Mouse (Mus musculus) bone marrow, adult 2 months (tissue): ENCODE data around the gene Tns3.

Experiments
- CTCF ChIP-seq: fragments of 200-500 bp; IDR thresholded peaks from 2 replicates; pipeline ENCODE4 v1.5.1; 2011; ENCODE audit warnings: low read length, control low read depth; ENCODE audit not compliant: control insufficient read depth, insufficient read depth
- POLR2A ChIP-seq: fragments of 200-500 bp; IDR thresholded peaks from 2 replicates; pipeline ENCODE4 v1.6.1; 2011; ENCODE audit warnings: low read depth, mild to moderate bottlenecking, control low read depth, low read length, borderline replicate concordance; ENCODE audit not compliant: control insufficient read depth

- TF ChIP-seq CTCF = no peak
- no peak for TF ChIP-seq POLR2A
Measured at GRCm38 (mm10) chr11:8467403-8468160, 196.8 kb downstream of the Tns3 start.
